Mouse (Mus musculus) small intestine, adult 2 months (tissue): ENCODE measurements at regions not wholly inside any gene's neighbourhood (a gene's known extent, or its start where the extent isn't known, plus 50 kb on each side); places are given as distances from the start of the nearest gene placed in this dataset.

Source experiments
- H3K27ac ChIP-seq: fragments of 200-500 bp; 2 replicates; pipeline ENCODE4 v1.5.1; 2012; ENCODE audit warnings: low read depth, low read length, control low read depth, inconsistent platforms; ENCODE audit not compliant: insufficient read depth
- H3K27me3 ChIP-seq: fragments of 200-500 bp; 2 replicates; pipeline ENCODE4 v1.6.1; 2012; ENCODE audit warnings: mild to moderate bottlenecking, moderate library complexity, low read length, inconsistent platforms; ENCODE audit not compliant: control insufficient read depth, insufficient read depth
- H3K36me3 ChIP-seq: fragments of 200-500 bp; 2 replicates; pipeline ENCODE4 v1.6.1; 2012; ENCODE audit warnings: mild to moderate bottlenecking, low read length, control low read depth, inconsistent platforms; ENCODE audit not compliant: control insufficient read depth, insufficient read depth
- H3K4me1 ChIP-seq: fragments of 200-500 bp; 2 replicates; pipeline ENCODE4 v1.6.1; 2012; ENCODE audit warnings: low read length, inconsistent platforms, mixed read lengths; ENCODE audit not compliant: control insufficient read depth, insufficient read depth, insufficient read length
- H3K4me3 ChIP-seq: fragments of 200-500 bp; 2 replicates; pipeline ENCODE4 v1.5.1; 2012; ENCODE audit warnings: low read depth, mild to moderate bottlenecking, control low read depth, inconsistent platforms, low read length, moderate library complexity
- CTCF ChIP-seq: fragments of 200-500 bp; IDR thresholded peaks from 2 replicates; pipeline ENCODE4 v1.5.1; 2012; ENCODE audit warnings: low read depth, mild to moderate bottlenecking, control low read depth, inconsistent platforms, low read length, moderate library complexity, mixed read lengths; ENCODE audit not compliant: insufficient replicate concordance, insufficient read length; ENCODE audit errors: extremely low read depth
- POLR2A ChIP-seq: fragments of 200-500 bp; IDR thresholded peaks from 2 replicates; pipeline ENCODE4 v1.6.1; 2012; ENCODE audit warnings: low read depth, mild to moderate bottlenecking, control low read depth, inconsistent platforms, low read length, moderate library complexity
- WGBS: fragments of 180-500 bp; shearing (Covaris S2); methylation state at CpG from one replicate; pipeline ENCODE4 v1.1.7; 2018; 5-methylcytosine and 5-hydroxymethylcytosine counted together

GRCm38 (mm10) chr13:99090361-99090760 lies 94.3 kb upstream of the Zfp366 start:
- no peak for TF ChIP-seq CTCF
- TF ChIP-seq POLR2A = no peak
- Histone ChIP-seq H3K36me3 (no peaks in the 10 kb centered on the region), H3K27ac (no peak overlapping the region), H3K27me3 (no peaks in the 10 kb centered on the region), H3K4me1 (no peaks in the 10 kb centered on the region), H3K4me3 (no peak overlapping the region)
- WGBS = 90% methylated on average over 3 of the region's 3 CpGs

- Histone ChIP-seq H3K27ac (no peak overlapping the region), H3K27me3 (no peaks in the 10 kb centered on the region), H3K4me1 (no peaks in the 10 kb centered on the region), H3K4me3 (no peak overlapping the region), H3K36me3 (no peaks in the 10 kb centered on the region)
- TF ChIP-seq POLR2A (no peak), CTCF (no peak)
- WGBS = 77% methylated on average over 4 of the region's 4 CpGs
Measured at GRCm38 (mm10) chr13:99088285-99088684, 96.3 kb upstream of the Zfp366 start.

- WGBS = 89% methylated on average over 8 of the region's 8 CpGs
- TF ChIP-seq POLR2A (no peak), CTCF (no peak)
- no peak overlapping the region for H3K27ac ChIP-seq
Measured at GRCm38 (mm10) chr13:99079331-99079761, 95.0 kb upstream of the 1700024P04Rik start.

GRCm38 (mm10) chr13:99078643-99079042 lies 94.3 kb upstream of the 1700024P04Rik start:
- H3K36me3 ChIP-seq = no peaks in the 10 kb centered on the region
- no peak overlapping the region for H3K4me3 ChIP-seq
- 45% methylated on average over 10 of the region's 10 CpGs for WGBS
- H3K27ac ChIP-seq = no peak overlapping the region
- TF ChIP-seq POLR2A = no peak
- TF ChIP-seq CTCF = no peak
- H3K4me1 ChIP-seq = no peaks in the 10 kb centered on the region
- no peaks in the 10 kb centered on the region for H3K27me3 ChIP-seq

More at GRCm38 (mm10) chr13:99079331-99079761, 95.0 kb upstream of the 1700024P04Rik start:
- Histone ChIP-seq H3K27me3 (no peaks in the 10 kb centered on the region), H3K36me3 (no peaks in the 10 kb centered on the region), H3K4me3 (no peak overlapping the region), H3K4me1 (no peaks in the 10 kb centered on the region)

GRCm38 (mm10) chr13:99077039-99077749 lies 92.8 kb upstream of the 1700024P04Rik start:
- H3K4me3 ChIP-seq = no peak overlapping the region
- WGBS = 56% methylated on average over 6 of the region's 6 CpGs

GRCm38 (mm10) chr13:99075467-99075866 lies 91.1 kb upstream of the 1700024P04Rik start:
- no peak overlapping the region for H3K4me3 ChIP-seq
- no peak for TF ChIP-seq POLR2A

More at GRCm38 (mm10) chr13:99077039-99077749, 92.8 kb upstream of the 1700024P04Rik start:
- H3K27ac ChIP-seq = no peak overlapping the region
- no peaks in the 10 kb centered on the region for H3K27me3 ChIP-seq
- TF ChIP-seq CTCF (no peak), POLR2A (no peak)
- H3K4me1 ChIP-seq = no peaks in the 10 kb centered on the region
- H3K36me3 ChIP-seq = no peaks in the 10 kb centered on the region

GRCm38 (mm10) chr13:99071821-99072414 lies 87.6 kb upstream of the 1700024P04Rik start:
- Histone ChIP-seq H3K36me3 (no peaks in the 10 kb centered on the region), H3K27ac (no peak overlapping the region), H3K27me3 (no peaks in the 10 kb centered on the region), H3K4me3 (no peak overlapping the region), H3K4me1 (no peaks in the 10 kb centered on the region)
- WGBS = 68% methylated on average over 8 of the region's 8 CpGs
- no peak for TF ChIP-seq CTCF
- no peak for TF ChIP-seq POLR2A

More at GRCm38 (mm10) chr13:99075467-99075866, 91.1 kb upstream of the 1700024P04Rik start:
- Histone ChIP-seq H3K36me3 (no peaks in the 10 kb centered on the region), H3K4me1 (no peaks in the 10 kb centered on the region), H3K27ac (no peak overlapping the region), H3K27me3 (no peaks in the 10 kb centered on the region)
- WGBS = 77% methylated on average over 4 of the region's 4 CpGs
